Mouse (Mus musculus) mouse trophoblast stem cell (cell line): ENCODE data around the gene Ctcf.

ENCODE experiments used
- in situ Hi-C, 2 experiments: fragments of 300-500 bp; cut with MseI, MboI; formaldehyde crosslinking; loops; 2 replicates in 1 of 2; 3 replicates in 1 of 2; pipeline ENCODE4 v1.15.1; 2025

The Ctcf gene

DNA sequence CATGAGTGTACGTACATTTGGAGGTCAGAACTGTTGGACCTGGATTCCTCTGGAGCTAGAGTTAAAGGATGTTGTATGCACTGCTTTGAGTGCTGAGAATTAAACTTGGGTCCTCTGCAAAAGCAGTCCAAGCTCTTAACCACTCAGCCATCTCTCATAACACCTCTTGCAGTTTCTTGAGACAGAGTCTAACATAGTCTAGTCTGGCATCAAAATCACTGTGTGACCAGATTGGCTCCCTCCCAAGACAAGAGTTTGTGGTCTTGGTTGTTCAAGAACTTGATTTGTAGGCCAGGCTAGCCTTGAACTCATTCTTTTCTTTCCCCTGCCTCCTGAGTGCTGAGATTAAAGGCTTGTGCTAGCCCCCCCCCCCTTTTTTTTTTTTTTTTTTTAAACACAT is 12.6 kb downstream of the Ctcf start:
- in situ Hi-C loops, result no loop called here

- in situ Hi-C loops, result no loop called here
Measured at GRCm38 (mm10) chr8:105657641-105658040, 21.3 kb downstream of the Ctcf start.

- in situ Hi-C loops, result no loop called here
Measured at GRCm38 (mm10) chr8:105661167-105661566, 24.8 kb downstream of the Ctcf start.

- in situ Hi-C loops, result no loop called here
Measured at GRCm38 (mm10) chr8:105677891-105678290, 41.5 kb downstream of the Ctcf start.

DNA sequence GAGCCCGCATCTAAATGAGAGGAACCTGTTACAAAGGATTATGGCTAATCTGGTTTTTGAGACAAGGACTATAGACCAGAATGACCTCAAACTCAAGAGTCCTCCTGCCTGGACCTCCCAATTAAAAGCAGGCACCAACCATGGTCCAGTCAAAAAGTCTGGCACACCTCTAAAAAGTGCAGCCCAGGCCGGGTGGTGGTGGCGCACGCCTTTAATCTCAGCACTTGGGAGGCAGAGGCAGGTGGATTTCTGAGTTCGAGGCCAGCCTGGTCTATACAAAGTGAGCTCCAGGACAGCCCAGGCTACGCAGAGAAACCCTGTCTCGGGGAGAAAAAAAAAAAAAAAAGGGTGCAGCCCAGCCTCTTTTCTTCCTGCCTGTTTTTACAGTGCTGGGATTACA is 49.0 kb downstream of the Ctcf start:
- in situ Hi-C loops, result no loop called here

DNA sequence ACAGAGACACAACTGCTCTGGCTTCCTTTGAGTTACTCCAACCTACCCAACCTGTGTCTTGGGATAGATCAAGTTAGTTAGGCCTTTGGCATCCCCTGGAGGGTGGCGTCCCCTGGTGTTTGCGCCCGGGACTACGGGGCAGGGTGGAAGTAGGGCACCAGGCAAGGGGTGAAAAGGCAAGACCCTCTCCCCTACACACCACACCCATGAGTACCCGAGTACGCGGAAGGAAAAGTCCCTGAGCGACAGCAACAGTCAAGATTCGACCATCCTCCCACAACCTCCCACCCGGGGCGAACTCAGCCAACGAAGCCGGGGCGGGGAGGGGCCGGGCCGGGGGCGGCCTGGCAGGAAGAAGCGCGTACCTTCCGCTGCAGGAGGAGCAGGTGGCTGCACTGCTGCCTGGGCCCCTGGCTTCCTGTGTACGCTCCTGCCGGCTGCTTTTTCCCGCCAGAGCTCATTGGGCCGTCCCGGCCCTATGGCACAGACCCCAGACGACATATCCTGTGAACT is 49.5 kb downstream of the Ctcf start, which contains the start of gene Carmil2:
Gene Carmil2, plus strand, starts transcription at position 479 of the 513 bp plus-strand sequence.
- in situ Hi-C loops, result no loop called here

- in situ Hi-C loops, result no loop called here
Measured at GRCm38 (mm10) chr8:105686551-105686950, 50.2 kb downstream of the Ctcf start.

- in situ Hi-C loops, result no loop called here
Measured at GRCm38 (mm10) chr8:105687512-105687911, 51.1 kb downstream of the Ctcf start.

DNA sequence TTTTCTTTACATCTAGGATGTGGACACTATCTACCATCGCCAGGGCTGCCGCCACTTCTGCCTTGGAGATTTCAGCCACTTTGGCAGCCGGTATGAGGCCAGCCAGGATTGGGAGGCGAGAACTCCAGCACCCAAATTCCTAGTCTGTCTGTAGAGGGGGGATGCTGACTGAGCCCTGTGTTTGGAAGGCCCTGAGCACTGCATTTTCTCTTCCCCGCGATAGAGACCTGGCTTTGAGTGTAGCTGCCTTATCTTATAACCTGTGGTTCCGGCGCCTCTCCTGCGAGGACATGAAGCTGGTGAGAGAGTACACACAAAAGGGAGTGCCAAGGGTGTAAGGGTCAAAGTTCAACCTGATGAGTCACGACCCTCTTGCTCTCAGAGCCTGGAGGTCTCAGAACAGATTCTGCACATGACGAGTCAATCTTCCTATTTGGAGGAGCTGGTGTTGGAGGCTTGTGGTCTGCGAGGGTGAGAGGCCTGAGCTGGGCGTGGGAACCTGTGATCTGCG is 51.9 kb downstream of the Ctcf start:
- in situ Hi-C loops, result no loop called here

- in situ Hi-C loops, result no loop called here
Measured at GRCm38 (mm10) chr8:105689256-105689982, 53.1 kb downstream of the Ctcf start.

DNA sequence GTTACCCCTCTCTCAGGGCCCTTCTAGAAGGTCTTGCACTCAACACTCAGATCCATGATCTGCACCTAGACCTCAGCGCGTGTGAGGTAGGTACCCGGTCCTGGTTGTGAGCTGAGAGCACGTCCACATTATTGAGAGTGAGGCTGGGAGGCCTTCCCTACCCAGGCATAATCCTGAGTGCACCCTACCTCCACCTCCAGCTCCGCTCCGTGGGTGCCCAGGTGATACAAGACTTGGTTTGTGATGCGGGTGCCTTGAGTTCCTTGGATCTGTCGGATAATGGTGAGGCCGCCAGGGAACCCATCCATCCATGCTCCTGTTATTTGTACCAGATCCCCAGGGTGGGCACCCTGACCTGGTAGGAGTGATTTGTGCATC is 53.6 kb downstream of the Ctcf start:
- in situ Hi-C loops, result no loop called here

GRCm38 (mm10) chr8:105690978-105691377 is 54.6 kb downstream of the Ctcf start:
- in situ Hi-C loops, result no loop called here

GRCm38 (mm10) chr8:105692449-105693182 is 56.2 kb downstream of the Ctcf start:
- in situ Hi-C loops, result no loop called here

GRCm38 (mm10) chr8:105693648-105694047 is 57.3 kb downstream of the Ctcf start:
- in situ Hi-C loops, result no loop called here

DNA sequence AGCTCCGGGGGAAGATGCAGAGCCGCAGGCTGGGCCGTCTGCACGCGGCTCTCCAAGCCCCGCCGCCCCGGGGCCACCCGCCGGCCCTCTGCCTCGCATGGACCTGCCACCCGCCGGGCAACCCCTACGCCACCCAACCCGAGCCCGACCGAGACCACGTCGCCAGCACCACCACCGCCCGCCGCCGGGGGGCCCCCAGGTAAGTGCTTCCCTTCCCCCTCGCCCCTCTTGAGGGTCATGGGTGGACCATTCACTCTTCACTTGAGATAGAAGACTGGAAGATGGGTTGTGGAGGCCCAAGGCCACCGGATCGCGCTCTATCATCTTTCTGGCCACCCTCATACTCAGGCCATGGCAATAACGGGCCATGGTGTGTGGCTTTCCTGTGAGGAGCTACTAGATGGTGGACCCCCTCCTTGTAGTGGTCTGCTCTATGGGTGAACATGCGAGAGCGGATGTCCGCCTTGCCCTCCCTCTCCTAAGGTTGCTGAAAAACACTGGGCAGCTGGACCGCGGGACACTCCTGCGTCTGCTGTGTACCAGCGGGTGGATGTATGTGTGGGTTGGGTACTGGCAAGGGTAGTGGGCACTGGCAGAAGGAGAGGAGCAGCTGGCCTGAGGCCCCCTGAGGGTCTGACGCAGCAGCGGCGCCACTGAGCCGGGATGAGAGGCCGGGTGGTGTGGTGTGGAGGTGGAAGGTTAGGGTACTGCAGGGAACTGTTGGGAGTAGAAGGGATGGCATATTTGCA is 57.9 kb downstream of the Ctcf start:
- in situ Hi-C loops, result no loop called here

- in situ Hi-C loops, result no loop called here
Measured at GRCm38 (mm10) chr8:105695080-105695780, 58.9 kb downstream of the Ctcf start.

DNA sequence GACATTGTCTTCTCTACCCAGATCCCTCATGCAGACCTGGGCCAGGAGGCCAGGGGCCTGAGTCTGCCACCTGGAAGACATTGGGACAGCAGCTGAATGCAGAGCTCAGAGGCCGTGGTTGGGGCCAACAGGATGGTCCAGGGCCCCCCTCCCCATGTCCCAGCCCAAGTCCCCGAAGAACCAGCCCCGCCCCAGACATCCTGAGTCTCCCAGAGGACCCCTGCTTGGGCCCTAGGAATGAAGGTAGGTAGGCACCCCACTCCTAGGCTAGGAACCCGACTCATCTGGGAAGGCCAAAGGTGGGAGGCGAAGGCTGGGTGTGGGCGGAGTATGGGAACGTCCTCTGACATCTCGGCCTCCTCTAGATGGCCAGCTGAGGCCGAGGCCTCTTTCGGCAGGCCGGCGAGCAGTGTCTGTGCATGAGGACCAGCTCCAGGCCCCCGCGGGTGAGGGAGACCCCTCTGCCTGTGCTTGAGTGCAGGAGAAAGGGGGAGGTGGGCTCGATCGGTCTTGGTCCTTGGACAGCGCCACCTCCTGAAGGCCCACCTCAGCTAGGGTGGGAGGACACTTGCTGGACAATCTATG is 60.9 kb downstream of the Ctcf start:
- in situ Hi-C loops, result no loop called here

GRCm38 (mm10) chr8:105698734-105699133 is 62.4 kb downstream of the Ctcf start:
- in situ Hi-C loops, result no loop called here

DNA sequence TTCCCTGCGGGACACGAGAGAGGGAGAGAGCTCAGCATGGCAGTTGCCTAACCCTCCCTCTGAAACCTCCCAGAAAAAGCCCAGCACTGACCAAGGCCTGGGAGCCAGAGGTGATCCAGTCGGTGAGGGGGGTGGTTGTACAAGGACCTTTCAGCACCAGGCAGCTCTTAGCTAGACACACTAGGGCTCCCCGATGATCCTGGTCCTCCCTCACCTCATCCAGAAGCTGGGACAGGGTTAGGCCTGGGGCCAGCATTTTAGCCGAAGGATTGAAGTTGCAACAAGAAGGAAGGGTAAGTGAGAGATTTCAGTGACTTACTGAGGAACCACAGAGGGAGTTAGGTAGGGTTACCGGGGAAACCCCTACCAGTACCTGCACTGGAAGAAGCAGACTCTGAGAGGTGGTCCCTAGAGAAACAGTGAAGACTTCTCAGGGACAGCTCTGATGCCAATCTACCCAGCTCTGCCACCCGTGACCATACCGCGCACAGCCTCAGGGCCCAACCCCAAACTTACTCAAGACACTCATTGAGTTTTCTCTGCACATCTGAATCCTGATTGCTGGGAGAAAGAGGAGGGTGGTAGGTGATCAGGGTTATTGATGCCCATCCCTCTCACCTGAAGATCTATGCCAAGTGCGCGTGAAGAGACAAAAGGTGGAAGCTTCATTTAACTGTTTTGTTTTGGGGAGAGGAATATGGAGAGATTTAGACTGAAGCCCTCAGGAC is 63.3 kb downstream of the Ctcf start:
- in situ Hi-C loops, result no loop called here

GRCm38 (mm10) chr8:105700566-105700965 is 64.2 kb downstream of the Ctcf start:
- in situ Hi-C loops, result no loop called here
